Comparison of ENCODE assay signal across 33 mouse cellular contexts in the genomic region with DNA sequence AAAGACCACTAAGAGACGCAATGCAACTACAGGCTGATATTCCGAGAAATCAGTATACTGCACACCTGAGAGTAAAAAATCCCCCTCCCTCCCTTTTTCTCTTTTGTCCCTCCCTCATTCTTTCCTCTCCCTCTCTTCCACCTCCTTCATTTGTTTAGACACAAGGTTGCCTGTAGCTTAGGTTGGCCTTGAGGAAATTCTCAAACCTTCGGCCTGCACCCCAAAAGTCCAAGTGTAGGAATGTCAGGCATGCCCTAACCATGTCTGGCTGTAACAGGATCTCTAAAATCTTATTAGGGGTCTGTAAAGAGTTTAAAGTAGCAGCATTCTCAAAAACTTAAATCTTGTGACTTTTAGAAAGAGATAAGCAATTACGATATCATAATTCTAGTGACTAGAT.
"Had no signal": no experiment of that assay in that cellular context is flagged by ENCODE, and none has a peak within 500 bp of the region (broad histone marks: within the 10 kb centered on the region; RNA-seq: fewer than 3 reads in every experiment).

No protein-coding gene starts in this region.

- H3K4me3 ChIP-seq: heart, embryonic 12.5 days; heart, embryonic 13.5 days; heart, embryonic 15.5 days; hindbrain, embryonic 10.5 days; hindbrain, embryonic 12.5 days; hindbrain, embryonic 13.5 days; hindbrain, embryonic 15.5 days; kidney, embryonic 15.5 days; layer of hippocampus, adult 2 months; left cerebral cortex, adult 2 months had no signal

- H3K4me2 ChIP-seq: heart, embryonic 11.5 days; heart, embryonic 12.5 days; heart, embryonic 13.5 days; heart, embryonic 15.5 days; hindbrain, embryonic 12.5 days; hindbrain, embryonic 13.5 days; hindbrain, embryonic 14.5 days; hindbrain, embryonic 15.5 days; kidney, embryonic 15.5 days had no signal

- H3K27me3 ChIP-seq: heart, embryonic 12.5 days; heart, embryonic 13.5 days; heart, embryonic 15.5 days; hindbrain, embryonic 12.5 days; hindbrain, embryonic 13.5 days; hindbrain, embryonic 15.5 days; kidney, embryonic 15.5 days had no signal

- H3K27ac ChIP-seq: heart, embryonic 13.5 days; heart, embryonic 15.5 days; hindbrain, embryonic 10.5 days; hindbrain, embryonic 12.5 days; hindbrain, embryonic 13.5 days; hindbrain, embryonic 14.5 days; hindbrain, embryonic 15.5 days; hindbrain, postnatal 0 days; kidney, embryonic 15.5 days; kidney, postnatal 0 days; layer of hippocampus, adult 2 months; left cerebral cortex, adult 2 months had no signal

- H3K9me3 ChIP-seq: heart, embryonic 12.5 days; heart, embryonic 13.5 days; heart, embryonic 15.5 days; hindbrain, embryonic 10.5 days; hindbrain, embryonic 12.5 days; hindbrain, embryonic 13.5 days; hindbrain, embryonic 15.5 days; kidney, embryonic 15.5 days had no signal

- ATAC-seq: hindbrain, embryonic 16.5 days; hindbrain, postnatal 0 days; inflammation-experienced regulatory T-cells, adult 6 months; intestine, embryonic 16.5 days; intestine, postnatal 0 days had no signal

- H3K9ac ChIP-seq: heart, embryonic 12.5 days; heart, embryonic 13.5 days; heart, embryonic 15.5 days; hindbrain, embryonic 12.5 days; hindbrain, embryonic 13.5 days; hindbrain, embryonic 14.5 days; hindbrain, embryonic 15.5 days; kidney, embryonic 15.5 days had no signal

- H3K36me3 ChIP-seq: heart, embryonic 12.5 days; heart, embryonic 13.5 days; heart, embryonic 15.5 days; hindbrain, embryonic 10.5 days; hindbrain, embryonic 12.5 days; hindbrain, embryonic 13.5 days; kidney, embryonic 15.5 days had no signal

- DNase-seq: heart, postnatal 10 days; heart, postnatal 14 days; heart, postnatal 36 days; heart, postnatal 4 days; kidney, adult 11 months; kidney, adult 18-20 months; kidney, adult 2 months; kidney, adult 8-10 months; kidney, adult 9 months; kidney, postnatal 10 days; kidney, postnatal 14 days; kidney, postnatal 36 days; kidney, postnatal 4 days; layer of hippocampus, adult 9-11 months; layer of hippocampus, postnatal 36 days had no signal
